Mouse (Mus musculus): Measurements from ENCODE around the gene Tyk2. TPM values are rescaled to one million over a fixed set of nuclear protein-coding genes. Genes with fewer than 3 reads are reported as not detected.

The Tyk2 gene
- polyA plus RNA-seq, 1 experiment from 2014 or later: 12.5 TPM

DNA sequence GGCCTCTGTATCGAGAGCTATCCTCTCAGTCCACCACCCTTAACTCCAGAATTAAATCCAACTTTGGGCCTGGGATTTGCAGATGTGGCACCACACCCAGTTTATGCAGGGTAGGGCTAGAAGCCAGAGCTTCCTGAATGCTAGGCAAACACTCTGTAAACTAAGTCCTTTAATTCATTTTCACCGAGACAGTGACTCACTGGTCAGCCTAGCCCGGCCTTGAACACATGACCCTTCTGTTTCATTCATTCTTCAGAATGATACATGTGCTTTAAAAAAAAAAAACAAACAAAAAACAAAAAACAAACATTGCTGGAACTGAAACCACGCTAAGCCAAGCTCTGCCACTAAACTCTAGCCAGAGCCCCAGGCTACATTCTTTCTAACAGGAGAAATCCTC is 7.3 kb upstream of the Tyk2 start:
- DNase-seq: no peak
- 78% methylated on average over 4 of the region's 4 CpGs for WGBS
- H3K27me3 ChIP-seq (ENCODE audit: insufficient read depth, low read length): no peaks in the 10 kb centered on the region
- H3K27ac ChIP-seq (ENCODE audit: low read depth): no peak overlapping the region
- no peaks in the 10 kb centered on the region for H3K4me1 ChIP-seq (ENCODE audit: insufficient read depth)
- H3K4me2 ChIP-seq: no peak overlapping the region
- no peak overlapping the region for H3K4me3 ChIP-seq (ENCODE audit: low read depth, low read length)
- ATAC-seq (ENCODE audit: insufficient read depth): no peak
- H3K36me3 ChIP-seq (ENCODE audit: insufficient read depth): peaks cover 62% of the 10 kb centered on the region
- no peaks in the 10 kb centered on the region for H3K9me3 ChIP-seq (ENCODE audit: low read depth, low read length)
- TF ChIP-seq CTCF (IDR thresholded peaks at IDR 0.05; ENCODE audit: low read depth): no peak
- H3K9ac ChIP-seq: no peak overlapping the region

DNA sequence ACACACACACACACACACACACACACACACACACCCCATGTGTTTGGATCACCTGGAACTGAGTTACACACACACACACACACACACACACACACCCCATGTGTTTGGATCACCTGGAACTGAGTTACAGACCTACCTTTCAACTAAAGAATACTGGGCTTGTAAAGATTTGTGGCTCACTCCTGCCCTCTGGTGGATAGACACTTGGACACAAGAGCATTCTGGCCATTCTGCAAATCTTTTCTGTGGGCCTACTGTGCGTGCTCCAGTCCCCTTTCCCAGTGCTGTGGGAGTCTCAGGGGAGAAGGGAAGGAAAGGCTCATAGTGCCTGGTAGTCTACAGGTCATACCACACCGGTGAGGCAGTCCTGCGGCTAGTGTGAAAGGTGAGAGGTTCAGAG is 6.2 kb upstream of the Tyk2 start:
- Histone ChIP-seq H3K9ac (no peak overlapping the region), H3K36me3 (ENCODE audit: insufficient read depth) (peaks cover 50% of the 10 kb centered on the region), H3K9me3 (ENCODE audit: low read depth, low read length) (no peaks in the 10 kb centered on the region), H3K27ac (ENCODE audit: low read depth) (no peak overlapping the region), H3K4me2 (no peak overlapping the region), H3K4me1 (ENCODE audit: insufficient read depth) (no peaks in the 10 kb centered on the region), H3K27me3 (ENCODE audit: insufficient read depth, low read length) (no peaks in the 10 kb centered on the region), H3K4me3 (ENCODE audit: low read depth, low read length) (no peak overlapping the region)
- TF ChIP-seq CTCF (IDR thresholded peaks at IDR 0.05; ENCODE audit: low read depth): peak; percentile 80
- DNase-seq: peak; percentile 85
- ATAC-seq (ENCODE audit: insufficient read depth): no peak
- 60% methylated on average over 3 of the region's 3 CpGs for WGBS

DNA sequence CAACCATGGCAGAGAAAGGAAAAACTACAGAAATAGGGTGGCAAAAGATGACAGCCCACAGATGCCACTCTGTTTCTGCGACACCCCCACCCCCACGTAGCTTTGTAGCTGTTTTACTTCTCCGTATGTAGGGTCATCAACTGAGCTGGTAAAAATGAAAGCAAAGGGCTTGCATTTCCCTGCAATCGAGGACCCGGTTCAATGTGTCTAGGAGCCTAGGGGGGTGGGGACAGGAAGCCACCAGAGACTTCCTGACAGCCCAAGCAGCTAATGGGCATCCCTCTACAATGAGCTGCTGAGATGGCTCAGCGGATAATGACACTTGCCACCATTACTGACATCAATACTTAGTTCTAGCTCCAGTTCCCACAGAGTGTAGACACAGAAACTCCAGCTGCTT is 5.4 kb upstream of the Tyk2 start:
- Histone ChIP-seq H3K4me2 (no peak overlapping the region), H3K4me3 (ENCODE audit: low read depth, low read length) (no peak overlapping the region), H3K9ac (no peak overlapping the region), H3K4me1 (ENCODE audit: insufficient read depth) (no peaks in the 10 kb centered on the region), H3K27me3 (ENCODE audit: insufficient read depth, low read length) (no peaks in the 10 kb centered on the region), H3K27ac (ENCODE audit: low read depth) (no peak overlapping the region), H3K9me3 (ENCODE audit: low read depth, low read length) (no peaks in the 10 kb centered on the region), H3K36me3 (ENCODE audit: insufficient read depth) (peaks cover 42% of the 10 kb centered on the region)
- TF ChIP-seq CTCF (IDR thresholded peaks at IDR 0.05; ENCODE audit: low read depth): no peak
- ATAC-seq (ENCODE audit: insufficient read depth): no peak
- no peak for DNase-seq
- WGBS: 78% methylated on average over 6 of the region's 6 CpGs

DNA sequence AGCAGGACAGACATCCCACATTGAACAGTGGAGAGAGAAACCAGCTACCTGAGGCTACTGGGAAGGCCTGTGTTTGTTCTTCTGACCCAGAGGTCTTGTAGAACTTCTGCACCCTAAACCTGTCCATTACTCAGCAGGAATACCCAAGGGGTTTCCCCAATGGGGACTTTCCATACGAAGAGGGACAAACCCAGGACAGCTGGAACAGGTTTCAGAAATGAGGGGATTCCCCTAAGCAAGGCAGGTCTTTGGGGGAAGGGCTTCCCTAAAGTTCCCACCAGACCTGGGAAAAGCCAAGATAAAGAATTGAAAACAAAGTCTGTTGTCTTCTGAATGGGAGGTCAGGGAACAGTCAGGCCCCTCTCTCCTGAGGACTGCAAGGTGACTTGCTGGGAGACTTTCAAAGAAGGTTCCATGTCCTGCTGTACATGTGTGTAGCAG is 4.9 kb upstream of the Tyk2 start:
- Histone ChIP-seq H3K9ac (no peak overlapping the region), H3K9me3 (ENCODE audit: low read depth, low read length) (no peaks in the 10 kb centered on the region), H3K4me3 (ENCODE audit: low read depth, low read length) (no peak overlapping the region), H3K36me3 (ENCODE audit: insufficient read depth) (peaks cover 37% of the 10 kb centered on the region), H3K4me2 (no peak overlapping the region), H3K4me1 (ENCODE audit: insufficient read depth) (no peaks in the 10 kb centered on the region), H3K27ac (ENCODE audit: low read depth) (no peak overlapping the region), H3K27me3 (ENCODE audit: insufficient read depth, low read length) (no peaks in the 10 kb centered on the region)
- ATAC-seq (ENCODE audit: insufficient read depth) (no peak), DNase-seq (no peak)
- TF ChIP-seq CTCF (IDR thresholded peaks at IDR 0.05; ENCODE audit: low read depth): no peak
- WGBS: 50% methylated on average over 1 of the region's 1 CpGs

DNA sequence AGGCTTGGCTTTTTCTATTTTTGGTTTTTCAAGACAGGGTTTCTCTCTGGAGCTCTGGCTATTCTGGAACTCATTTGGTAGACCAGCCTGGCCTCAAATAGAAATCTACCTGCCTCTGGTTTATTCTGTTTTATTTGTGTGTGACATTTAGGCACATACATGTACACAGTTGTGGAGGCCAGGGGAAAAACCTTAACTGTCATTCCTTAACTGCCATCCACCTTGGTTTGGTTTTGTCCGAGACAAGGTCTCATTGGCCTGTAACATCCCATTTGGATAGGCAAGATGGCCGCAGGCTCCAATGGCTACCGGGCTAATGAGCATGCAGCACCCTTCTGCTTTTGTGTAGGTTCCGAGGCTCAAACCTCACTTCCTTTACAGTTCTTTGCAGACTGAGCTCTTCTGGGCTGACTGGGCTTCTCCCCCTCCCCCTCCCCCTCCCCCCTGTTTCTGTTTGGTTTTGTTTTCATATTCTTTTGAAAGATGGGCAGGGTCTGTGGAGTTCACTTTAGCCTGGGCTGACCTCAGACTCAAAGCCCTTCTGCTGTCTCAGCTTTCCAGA is 4.4 kb upstream of the Tyk2 start:
- DNase-seq (no peak), ATAC-seq (ENCODE audit: insufficient read depth) (no peak)
- Histone ChIP-seq H3K27me3 (ENCODE audit: insufficient read depth, low read length) (no peaks in the 10 kb centered on the region), H3K4me2 (no peak overlapping the region), H3K36me3 (ENCODE audit: insufficient read depth) (peaks cover 32% of the 10 kb centered on the region), H3K4me1 (ENCODE audit: insufficient read depth) (0 out of 2 replicates have a peak, but pooled peaks cover 2% of the 10 kb centered on the region), H3K27ac (ENCODE audit: low read depth) (no peak overlapping the region), H3K9me3 (ENCODE audit: low read depth, low read length) (no peaks in the 10 kb centered on the region), H3K9ac (no peak overlapping the region), H3K4me3 (ENCODE audit: low read depth, low read length) (no peak overlapping the region)
- TF ChIP-seq CTCF (IDR thresholded peaks at IDR 0.05; ENCODE audit: low read depth): no peak
- 77% methylated on average over 4 of the region's 4 CpGs for WGBS

DNA sequence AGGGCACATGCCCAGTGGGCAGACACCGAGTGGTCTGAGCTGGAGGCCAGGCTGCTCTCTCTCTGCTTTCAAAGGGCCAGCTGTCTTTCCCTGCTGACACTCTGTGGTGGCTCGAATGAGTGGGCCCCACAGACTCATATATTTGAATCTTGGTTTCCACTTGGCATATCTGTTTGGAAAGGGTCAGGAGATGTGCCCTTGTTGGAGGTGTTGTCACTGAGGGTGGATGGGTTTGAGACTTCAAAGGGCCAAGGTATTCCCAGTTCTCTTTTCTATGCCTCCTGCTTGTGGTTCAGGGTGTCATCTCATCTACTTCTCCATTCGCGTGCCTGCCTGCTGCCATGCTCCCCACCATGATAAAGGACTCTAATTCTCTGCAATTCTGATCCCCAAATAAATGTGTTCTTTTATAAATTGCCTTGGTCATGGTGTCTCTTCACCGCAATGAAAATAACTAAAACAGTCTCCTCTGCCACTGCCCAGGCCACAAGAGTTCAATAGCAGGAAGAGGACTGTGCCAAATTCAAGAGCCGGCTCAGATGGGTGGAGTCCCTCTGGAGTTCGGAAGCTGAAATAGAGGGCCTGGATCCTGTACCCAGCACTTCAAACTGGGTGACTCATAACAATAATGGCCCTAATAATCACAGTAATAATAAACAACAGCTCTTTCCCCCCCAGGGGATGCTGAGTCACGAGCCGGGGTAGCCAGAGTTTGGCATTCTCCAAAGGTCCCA is 3.7 kb upstream of the Tyk2 start:
- 61% methylated on average over 9 of the region's 9 CpGs for WGBS
- ATAC-seq (ENCODE audit: insufficient read depth): no peak
- Histone ChIP-seq H3K9ac (no peak overlapping the region), H3K4me2 (no peak overlapping the region), H3K4me1 (ENCODE audit: insufficient read depth) (0 out of 2 replicates have a peak, but pooled peaks cover 3% of the 10 kb centered on the region), H3K9me3 (ENCODE audit: low read depth, low read length) (no peaks in the 10 kb centered on the region), H3K4me3 (ENCODE audit: low read depth, low read length) (no peak overlapping the region), H3K36me3 (ENCODE audit: insufficient read depth) (peaks cover 25% of the 10 kb centered on the region), H3K27me3 (ENCODE audit: insufficient read depth, low read length) (no peaks in the 10 kb centered on the region), H3K27ac (ENCODE audit: low read depth) (no peak overlapping the region)
- no peak for DNase-seq
- no peak for TF ChIP-seq CTCF (IDR thresholded peaks at IDR 0.05; ENCODE audit: low read depth)

DNA sequence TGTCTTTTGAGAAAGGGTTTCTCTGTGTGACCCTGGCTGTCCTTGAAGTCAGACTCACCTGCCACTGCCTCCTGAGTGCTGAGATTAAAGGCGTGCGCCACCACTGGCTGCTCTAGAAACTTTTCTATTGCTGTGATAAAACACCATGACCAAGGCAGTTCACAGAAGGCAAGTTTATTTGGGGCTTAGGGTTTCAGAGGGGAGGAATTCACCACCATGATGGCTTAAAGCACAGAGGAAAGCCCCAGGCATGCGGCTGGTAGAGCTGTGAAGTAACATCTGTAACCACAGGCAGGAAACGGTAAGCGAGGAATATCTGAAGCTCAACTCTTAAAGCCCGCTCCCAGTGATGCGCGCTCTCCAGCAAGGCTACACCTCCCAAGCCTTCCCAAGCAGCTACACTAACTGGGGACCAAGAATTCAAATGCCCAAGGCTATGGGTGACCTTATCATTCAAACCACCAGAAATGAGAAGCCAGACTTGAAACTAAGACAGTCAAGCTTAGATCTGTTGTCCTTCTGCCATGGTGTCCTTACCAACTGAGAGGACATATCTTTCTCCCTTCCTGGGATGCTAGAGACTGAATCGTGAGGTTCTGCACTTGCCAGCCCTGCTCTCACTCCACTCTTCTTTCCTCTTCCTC is 2.1 kb upstream of the Tyk2 start:
- Histone ChIP-seq H3K36me3 (ENCODE audit: insufficient read depth) (peaks cover 10% of the 10 kb centered on the region), H3K4me1 (ENCODE audit: insufficient read depth) (0 out of 2 replicates have a peak, but pooled peaks cover 3% of the 10 kb centered on the region), H3K9ac (no peak overlapping the region), H3K27me3 (ENCODE audit: insufficient read depth, low read length) (no peaks in the 10 kb centered on the region), H3K4me3 (ENCODE audit: low read depth, low read length) (no peak overlapping the region), H3K4me2 (no peak overlapping the region), H3K27ac (ENCODE audit: low read depth) (no peak overlapping the region), H3K9me3 (ENCODE audit: low read depth, low read length) (no peaks in the 10 kb centered on the region)
- 77% methylated on average over 9 of the region's 9 CpGs for WGBS
- TF ChIP-seq CTCF (IDR thresholded peaks at IDR 0.05; ENCODE audit: low read depth): no peak
- DNase-seq: no peak
- no peak for ATAC-seq (ENCODE audit: insufficient read depth)

Measured in lung, embryonic 14.5 days (tissue).